Mouse (Mus musculus) WW6 (cell line): ENCODE results near the gene Id3.

Experiments used
- DNase-seq: peaks from one replicate; pipeline ENCODE4 v3.0.0-alpha.2; 2013; ENCODE audit warnings: low read depth, low spot score

Gene Id3

GRCm38 (mm10) chr4:136177612-136178474 lies 34.5 kb downstream of the Id3 start:
- DNase-seq = no peak

- DNase-seq = no peak
Measured at GRCm38 (mm10) chr4:136178475-136178921, 35.2 kb downstream of the Id3 start.

GRCm38 (mm10) chr4:136179456-136179855 lies 36.2 kb downstream of the Id3 start:
- no peak for DNase-seq

GRCm38 (mm10) chr4:136179998-136180397 lies 36.7 kb downstream of the Id3 start:
- DNase-seq = peak; percentile 79

GRCm38 (mm10) chr4:136180408-136181330 lies 37.4 kb downstream of the Id3 start:
- DNase-seq = no peak

- DNase-seq = no peak
Measured at GRCm38 (mm10) chr4:136181367-136181766, 38.1 kb downstream of the Id3 start.

GRCm38 (mm10) chr4:136185375-136185774 lies 42.1 kb downstream of the Id3 start:
- DNase-seq = no peak

GRCm38 (mm10) chr4:136186315-136186714 lies 43.0 kb downstream of the Id3 start:
- DNase-seq = no peak

GRCm38 (mm10) chr4:136186739-136187472 lies 43.6 kb downstream of the Id3 start:
- no peak for DNase-seq

GRCm38 (mm10) chr4:136188973-136189737 lies 45.9 kb downstream of the Id3 start:
- no peak for DNase-seq

GRCm38 (mm10) chr4:136189912-136190311 lies 46.6 kb downstream of the Id3 start:
- no peak for DNase-seq

- no peak for DNase-seq
Measured at GRCm38 (mm10) chr4:136193571-136193970, 50.3 kb downstream of the Id3 start.

GRCm38 (mm10) chr4:136195029-136195428 lies 51.7 kb downstream of the Id3 start:
- no peak for DNase-seq
